Mouse (Mus musculus): Measurements from ENCODE around the gene Gm17571. TPM values are rescaled to one million over a fixed set of nuclear protein-coding genes. Genes with fewer than 3 reads are reported as not detected.

Gm17571 gene
- total RNA-seq, 2 experiments from 2014 or later, result not detected

- no peak for DNase-seq (ENCODE audit: low spot score in 2 of 2)
Observed at GRCm38 (mm10) chr9:13457774-13458173, 11.2 kb upstream of the Gm17571 start.

GRCm38 (mm10) chr9:13455231-13455630 is 8.7 kb upstream of the Gm17571 start:
- DNase-seq (ENCODE audit: low spot score in 2 of 2), result no peak

GRCm38 (mm10) chr9:13454651-13455123 is 8.1 kb upstream of the Gm17571 start:
- no peak for DNase-seq (ENCODE audit: low spot score in 2 of 2)

DNA sequence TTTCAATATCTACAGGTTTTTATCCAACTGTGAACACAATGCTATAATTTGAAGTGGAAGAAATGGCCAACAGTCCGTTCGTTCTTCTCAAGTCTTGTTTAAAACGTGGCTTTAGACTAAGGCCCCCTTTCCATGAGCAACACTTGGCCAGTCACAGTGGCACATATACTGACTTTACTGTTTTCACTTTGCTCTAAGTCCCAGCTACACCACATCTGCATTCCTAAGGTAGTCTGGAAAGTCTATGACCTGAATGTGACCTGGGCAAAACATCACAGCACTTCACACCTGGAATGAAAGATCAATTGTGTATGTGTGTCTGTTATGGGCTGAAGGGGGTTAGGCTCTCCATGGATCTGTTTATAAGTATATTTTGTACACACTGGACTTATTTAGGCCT is 2.2 kb upstream of the Gm17571 start:
- DNase-seq (ENCODE audit: low spot score in 2 of 2), result no peak

DNA sequence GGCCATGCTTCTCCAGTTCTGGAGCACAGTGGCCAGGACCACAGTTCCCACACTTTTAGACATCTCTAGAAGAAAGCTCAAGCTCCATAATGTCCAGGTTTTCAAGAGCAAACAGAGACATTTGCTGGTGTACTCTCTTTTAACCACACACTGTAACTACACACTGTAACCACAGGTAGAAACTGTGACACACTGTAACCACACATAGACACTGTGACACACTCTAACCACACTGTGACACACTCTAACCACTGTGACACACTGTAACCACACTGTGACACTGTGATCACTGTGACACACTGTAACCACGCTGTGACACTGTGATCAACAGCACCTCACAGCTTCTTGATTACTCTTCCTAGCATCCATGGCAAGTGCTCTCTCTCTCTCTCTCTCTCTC is 317 bp downstream of the Gm17571 start:
- DNase-seq (ENCODE audit: low spot score in 2 of 2), result no peak

DNA sequence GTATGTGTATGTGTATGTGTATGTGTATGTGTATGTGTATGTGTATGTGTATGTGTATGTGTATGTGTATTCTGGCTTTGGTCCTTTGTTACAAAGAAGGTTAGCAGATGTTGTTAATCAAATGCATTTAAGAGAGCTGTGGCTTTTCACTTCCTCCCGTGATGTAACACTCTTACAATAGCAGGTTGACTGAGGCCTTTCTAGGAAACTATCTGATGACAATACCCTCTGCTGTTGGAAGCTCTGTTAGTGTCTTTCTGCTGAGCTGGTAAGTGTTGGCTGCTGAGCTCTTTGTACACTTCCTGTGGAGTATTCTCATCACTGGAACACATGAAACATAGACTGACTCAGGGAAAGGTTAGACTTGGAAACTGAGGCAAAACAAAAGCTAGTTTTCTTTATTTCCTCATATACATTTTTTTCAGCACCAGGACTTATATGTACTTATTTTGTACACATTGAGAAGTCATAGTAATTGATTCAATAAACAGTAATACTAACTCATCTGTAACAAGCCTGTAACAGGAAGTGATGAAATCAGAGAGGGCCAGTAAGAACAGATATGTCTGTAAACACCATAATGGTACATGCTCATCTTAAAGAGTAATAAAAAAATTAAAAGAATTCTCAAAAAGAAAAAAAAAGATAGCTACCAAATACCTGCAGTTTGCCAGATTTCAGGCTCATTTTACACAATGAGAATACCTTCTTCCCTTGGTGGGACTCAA is 2.9 kb downstream of the Gm17571 start:
- DNase-seq (ENCODE audit: low spot score in 2 of 2), result no peak

GRCm38 (mm10) chr9:13442012-13442735 is 4.4 kb downstream of the Gm17571 start:
- DNase-seq (ENCODE audit: low spot score in 2 of 2), result no peak

DNA sequence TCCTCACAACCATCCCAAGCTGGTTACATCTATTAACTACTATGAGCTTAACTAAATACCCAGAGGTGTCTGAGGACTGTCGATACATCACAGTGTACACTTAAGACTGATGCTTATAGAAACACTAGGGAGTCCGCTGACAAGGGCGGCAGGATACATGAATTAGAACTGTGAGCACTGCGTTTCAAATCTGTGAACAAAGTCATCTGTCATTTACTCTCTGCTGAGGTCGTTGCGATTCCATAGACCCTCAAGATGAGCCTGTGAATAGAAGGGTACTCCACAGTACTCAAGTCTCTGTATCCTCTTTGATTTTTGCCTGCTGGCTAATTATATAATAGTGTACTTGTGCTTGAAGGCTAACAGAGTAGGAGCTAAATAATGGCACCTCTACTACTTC is 5.6 kb downstream of the Gm17571 start:
- no peak for DNase-seq (ENCODE audit: low spot score in 2 of 2)

DNA sequence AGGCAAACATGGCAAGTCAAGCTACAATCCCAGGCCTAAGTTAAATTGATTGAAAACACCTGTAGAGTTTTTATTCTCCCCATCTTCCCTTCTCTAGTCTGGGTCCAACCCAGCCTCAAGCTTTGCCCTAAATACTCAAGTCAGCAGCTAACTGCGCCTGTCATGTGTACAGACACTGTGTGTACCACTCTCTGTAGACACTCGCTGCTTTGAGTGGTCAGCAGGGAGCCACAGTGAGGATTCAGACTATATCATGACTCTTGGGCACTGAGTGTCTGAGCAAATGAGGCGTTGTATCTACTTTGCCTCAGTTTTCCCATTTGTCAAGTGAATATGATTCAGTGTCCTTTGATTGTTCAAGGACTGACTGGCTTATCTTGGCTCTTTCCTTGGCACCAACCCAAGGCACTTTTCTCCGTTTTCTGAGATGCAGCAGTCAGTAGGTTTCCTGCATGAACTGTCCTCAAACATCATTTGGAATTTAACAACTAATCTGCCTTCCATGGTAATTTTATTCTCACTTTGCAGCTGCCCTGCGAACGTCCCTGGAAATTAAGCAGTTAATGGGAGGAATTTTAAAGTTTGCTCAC is 13.0 kb downstream of the Gm17571 start:
- DNase-seq (ENCODE audit: low spot score in 2 of 2), result peak in 1 of 2 experiments; percentile 20

DNA sequence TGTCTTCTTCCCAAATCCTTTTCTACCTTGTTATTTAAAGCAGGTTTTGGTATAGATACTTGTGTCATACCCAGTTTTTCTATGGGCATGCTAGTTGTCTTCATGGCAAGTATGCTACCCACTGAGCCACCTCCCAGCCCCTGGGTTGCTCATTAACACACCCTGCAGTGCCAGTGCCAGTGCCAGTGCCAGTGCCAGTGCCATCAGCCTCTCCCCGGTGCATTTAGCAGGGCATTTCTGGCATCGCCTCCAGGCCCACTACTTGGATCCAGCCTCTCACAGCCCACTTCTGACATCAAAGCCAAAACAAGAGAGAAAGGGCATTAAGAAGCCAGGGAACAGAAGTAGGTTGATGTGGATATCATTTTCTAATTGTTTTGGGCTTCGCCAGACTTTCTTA is 14.9 kb downstream of the Gm17571 start:
- DNase-seq (ENCODE audit: low spot score in 2 of 2), result no peak

DNA sequence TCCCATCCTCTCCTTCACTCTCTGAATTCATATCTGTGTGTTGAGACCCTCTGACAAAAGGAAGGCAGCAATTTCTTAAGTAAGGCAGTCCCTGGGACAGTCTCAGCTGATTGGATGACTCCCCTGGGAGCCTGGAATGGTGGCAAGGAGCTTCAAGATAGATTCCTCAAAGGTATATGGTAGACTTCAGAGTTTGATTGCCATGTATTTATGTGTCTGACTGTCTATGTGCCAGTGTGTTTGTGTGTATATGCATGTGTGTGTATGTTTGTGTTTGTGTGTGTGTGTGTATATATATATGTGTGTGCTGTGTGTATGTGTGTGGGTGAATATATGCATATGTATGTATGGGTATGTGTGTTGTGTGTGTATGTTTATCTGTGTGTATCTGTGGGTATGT is 15.8 kb downstream of the Gm17571 start:
- DNase-seq (ENCODE audit: low spot score in 2 of 2), result no peak

DNA sequence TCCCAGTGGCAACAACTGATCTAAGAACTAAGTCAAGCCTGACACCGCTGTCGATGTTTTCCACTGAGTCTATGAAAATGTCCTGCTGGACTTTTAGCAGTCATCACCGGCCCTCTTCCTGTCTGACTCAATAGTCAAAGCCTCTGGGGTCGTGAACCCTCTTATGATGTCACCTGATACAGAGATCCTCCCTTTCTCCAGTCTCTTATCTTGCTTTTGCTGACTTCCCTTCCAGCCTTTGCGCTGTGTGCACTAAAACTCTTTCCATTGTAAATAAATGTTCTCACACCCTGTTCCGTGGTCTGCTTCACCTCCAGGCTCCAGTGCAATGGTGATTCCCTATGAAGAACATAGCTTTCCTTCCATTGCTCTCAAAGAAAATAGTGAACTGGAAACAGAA is 16.3 kb downstream of the Gm17571 start:
- DNase-seq (ENCODE audit: low spot score in 2 of 2), result no peak

DNA sequence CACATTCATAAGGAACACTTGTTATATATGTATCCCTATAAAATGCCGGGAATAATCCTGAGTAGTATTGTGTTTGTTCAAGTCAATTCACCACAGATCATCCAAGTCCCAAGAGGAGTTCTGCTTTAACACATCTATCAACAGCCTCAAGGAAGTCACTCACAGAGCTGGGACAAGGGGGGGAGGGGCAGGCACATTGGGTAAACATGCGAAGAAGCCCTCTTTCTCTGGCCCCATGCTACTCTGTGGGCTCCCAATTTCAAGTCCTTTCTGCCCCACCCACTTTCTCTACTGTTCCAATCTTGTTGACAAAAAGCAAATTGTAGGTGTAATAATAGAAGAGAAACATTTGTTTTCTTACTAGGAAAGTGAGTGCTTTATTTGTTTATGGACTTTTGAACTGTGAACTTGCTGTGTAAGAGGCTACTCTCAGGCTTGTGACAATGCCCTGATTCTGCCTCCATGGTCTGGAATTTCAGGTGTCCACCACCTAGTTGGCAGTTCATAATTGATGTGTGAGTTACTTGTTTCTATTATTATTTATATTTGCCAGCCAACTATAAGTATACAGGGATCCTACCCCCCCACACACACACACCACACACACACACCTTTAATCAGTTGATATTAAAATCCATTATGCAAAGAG is 17.0 kb downstream of the Gm17571 start:
- no peak for DNase-seq (ENCODE audit: low spot score in 2 of 2)

DNA sequence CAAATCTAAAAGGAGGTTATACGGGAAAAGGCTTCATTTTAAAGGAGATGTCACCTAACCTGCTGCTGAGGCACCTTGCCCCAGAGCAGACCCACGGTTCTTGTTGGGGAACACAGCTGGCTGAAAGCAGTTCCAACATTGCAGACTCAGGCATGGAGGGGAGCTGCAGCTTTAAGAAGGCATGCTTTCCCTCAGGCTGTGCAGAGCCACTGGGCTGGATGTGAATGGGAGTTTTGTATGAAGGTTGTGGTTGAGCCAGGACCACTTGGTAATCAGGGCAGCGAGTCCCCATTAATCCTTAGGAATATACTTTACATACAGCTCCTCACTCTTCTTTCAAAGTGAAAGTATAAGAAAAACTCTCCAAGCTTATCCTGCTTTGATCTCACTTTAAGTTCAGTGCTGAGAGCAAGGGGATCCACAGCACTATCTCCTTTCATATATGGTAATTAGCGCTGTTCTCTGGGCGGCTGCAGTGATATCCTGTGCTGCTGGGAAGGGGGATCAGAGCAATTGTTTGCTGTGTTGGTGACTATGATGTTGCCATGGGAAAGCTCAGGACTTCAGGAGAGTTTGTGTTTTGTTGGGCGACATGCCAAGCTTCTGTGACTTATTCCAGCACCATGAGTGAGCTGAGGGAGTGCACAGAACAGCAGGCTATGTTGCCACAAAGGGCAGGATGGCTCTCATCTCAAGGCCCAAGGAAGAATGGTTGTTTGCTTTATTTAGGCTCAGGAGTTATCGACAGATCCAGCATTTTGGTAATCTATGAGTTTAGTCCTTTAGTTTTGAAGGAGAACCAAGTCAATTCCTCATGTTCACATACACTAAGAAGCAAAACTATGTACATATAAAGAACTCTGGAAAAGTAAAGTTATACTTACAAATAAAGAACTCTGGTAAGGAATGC is 21.3 kb downstream of the Gm17571 start:
- peak in 1 of 2 experiments; percentile 37 for DNase-seq (ENCODE audit: low spot score in 2 of 2)

DNA sequence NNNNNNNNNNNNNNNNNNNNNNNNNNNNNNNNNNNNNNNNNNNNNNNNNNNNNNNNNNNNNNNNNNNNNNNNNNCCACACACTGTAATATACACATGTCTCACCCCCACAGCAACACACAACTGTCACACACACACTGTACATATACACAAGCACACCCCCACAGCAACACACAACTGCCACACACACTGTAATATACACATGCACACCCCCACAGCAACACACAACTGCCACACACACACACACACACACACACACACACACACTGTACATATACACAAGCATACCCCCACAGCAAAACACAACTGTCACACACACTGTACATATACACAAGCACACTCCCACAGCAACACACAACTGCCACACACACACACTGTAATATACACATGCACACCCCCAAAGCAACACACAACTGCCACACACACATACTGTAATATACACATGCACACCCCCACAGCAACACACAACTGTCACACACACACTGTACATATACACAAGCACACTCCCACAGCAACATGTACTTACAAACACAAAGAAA is 32.3 kb downstream of the Gm17571 start:
- no peak for DNase-seq (ENCODE audit: low spot score in 2 of 2)

Other genes with a start within 250 kb of the Gm17571 start
- gene Jrkl, start 200.9 kb downstream of the Gm17571 start, total RNA-seq (2021), result 10 to 100 TPM; 10.8 to 11.1 TPM
- gene Ccdc82, start 199.8 kb downstream of the Gm17571 start, total RNA-seq (2021), result 10 to 100 TPM; 21.9 to 22.4 TPM
- gene Maml2, start 148.8 kb downstream of the Gm17571 start, total RNA-seq (2021), result 10 to 100 TPM; 11.5 to 14.1 TPM